Mouse (Mus musculus) lung, postnatal 36 days (tissue): ENCODE data around the gene Efna5.
A peak's percentile ranks its signal among the peaks of the same experiment; 100 is the strongest.

ENCODE experiments used
- DNase-seq: peaks from one replicate; pipeline ENCODE4 v3.0.0; 2022; ENCODE audit warnings: mixed read lengths

Efna5 gene

GRCm38 (mm10) chr17:62691201-62691715, 189.9 kb downstream of the Efna5 start:
- no peak for DNase-seq

DNA sequence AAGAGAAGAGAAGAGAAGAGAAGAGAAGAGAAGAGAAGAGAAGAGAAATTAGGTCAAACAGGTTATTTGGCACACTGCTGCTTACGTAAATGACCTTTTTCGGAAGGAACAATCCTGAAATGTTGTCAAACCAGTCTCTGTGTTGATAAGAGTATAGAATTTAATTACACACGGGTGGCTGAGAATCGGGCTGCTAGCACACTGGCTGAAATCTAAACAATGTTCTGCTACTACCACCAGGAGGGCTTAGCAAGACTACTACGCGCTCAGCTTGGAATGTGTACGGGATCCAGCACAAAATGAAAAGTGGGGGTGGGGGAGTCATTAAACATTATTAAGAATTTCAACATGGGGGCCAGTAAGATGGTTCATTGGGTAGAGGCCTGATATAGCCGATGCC, 190.9 kb downstream of the Efna5 start:
- DNase-seq: peak; percentile 47

DNA sequence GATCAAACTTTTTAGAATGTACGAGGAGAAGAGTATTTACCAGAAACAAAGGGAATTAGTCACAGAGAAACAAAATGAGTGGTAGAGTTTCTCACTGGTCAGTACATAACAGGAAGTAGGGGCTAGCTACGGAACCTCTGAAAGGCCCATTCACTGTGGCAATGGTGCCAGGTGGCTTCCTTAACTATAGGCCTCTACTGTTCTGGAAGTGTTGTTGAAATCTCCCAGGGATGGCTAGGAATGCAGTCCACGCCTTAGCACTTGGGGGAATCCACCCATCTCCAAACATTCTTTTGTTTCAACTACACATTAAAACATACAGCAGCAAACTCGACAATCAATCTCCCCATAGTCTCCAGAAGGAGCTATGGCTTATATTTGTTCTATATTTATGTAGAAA, 191.5 kb downstream of the Efna5 start:
- DNase-seq: no peak

DNA sequence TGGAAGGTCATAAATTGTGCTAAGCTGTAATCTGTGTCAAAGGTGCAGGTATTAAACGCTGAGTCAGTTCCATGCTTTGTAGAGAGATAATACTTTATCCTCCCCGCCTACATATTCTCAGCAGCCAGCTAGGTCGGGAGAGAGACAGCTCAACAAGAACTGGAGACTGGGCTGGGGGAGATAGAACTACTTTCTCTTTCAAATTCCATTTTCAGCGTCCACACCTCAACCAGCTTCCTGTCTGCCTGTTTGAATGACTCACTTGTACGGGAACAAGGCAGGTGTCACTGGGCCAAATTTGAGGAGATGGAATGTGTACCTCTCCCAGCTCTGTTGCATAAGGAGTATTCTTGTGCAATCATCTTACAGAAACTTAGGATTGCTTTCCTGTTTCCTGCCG, 193.7 kb downstream of the Efna5 start:
- peak; percentile 88 for DNase-seq

DNA sequence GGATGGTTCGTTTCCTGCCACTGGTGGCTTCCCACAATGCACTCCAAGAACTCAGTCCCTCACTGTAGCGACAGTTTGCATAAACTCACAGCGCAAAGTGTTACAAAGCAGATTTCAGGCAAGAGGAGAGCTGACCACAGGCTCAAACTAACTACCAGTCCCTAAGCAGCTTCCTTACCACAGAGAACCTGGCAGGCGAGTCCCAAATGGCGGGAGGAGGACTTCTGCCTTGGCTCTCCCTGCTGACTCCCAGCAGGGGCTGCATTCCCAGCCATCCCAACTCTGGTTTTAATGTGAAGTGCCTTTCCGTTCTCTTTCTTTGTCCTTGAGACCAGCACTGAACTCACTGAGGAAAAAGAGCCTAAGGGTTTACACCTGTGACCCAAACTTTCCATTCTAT, 195.9 kb downstream of the Efna5 start:
- DNase-seq: no peak

GRCm38 (mm10) chr17:62683142-62683541, 198.0 kb downstream of the Efna5 start:
- DNase-seq: no peak

DNA sequence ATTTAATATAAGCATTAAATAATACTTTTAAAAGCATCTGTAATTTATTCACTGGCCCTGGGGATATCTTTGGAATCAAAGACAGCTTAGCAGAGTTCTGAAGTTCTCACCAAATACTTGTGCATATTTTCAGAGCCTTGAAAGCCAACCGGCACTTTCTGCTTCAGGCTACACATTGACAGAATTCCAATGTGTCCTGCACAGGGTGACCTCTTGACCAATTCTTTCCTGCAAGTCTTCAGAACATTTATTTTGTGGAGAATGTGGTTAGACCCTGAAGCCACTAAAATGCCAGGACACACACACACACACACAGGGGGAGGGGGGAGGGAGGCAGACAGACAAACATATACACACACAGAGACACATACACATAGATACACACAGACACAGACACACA, 199.4 kb downstream of the Efna5 start:
- DNase-seq: peak; percentile 11

DNA sequence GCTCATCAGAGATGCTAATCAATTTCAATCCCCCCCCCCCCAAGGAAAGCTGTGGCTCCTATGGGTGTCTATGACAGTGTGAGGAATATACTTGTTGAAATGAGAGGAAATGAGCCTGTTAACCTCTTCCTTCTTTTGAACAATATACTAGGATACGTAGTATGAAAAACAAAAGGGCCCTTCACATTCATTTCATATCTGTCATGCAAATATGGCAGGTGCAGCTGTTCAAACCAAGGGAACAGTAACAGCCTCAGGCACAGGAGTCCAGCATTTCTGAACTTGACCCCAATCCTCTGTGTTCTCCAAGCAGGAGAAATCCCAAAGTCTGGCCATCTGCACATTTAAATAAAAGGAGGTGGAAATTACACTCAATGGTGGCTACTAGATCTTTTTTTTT, 200.4 kb downstream of the Efna5 start:
- DNase-seq: no peak

DNA sequence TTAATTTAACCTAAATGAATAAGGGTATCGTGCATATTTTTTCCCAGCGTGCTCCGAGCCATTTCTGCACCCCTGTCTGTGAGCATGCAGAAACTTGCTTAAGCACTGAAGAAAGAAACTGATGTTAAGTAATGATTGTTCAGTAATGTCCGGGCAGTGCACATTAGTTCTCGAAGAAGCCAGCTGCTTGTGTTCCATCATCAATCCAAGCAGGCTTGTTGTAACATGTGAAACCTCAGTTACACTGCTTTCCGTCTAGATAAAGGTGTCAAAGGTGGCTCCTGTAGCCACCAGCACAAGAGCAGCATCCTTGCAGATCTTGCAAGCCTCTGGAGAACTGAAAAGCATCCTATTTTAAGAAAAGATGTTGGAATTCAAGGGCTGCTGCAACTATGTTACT, 204.3 kb downstream of the Efna5 start:
- no peak for DNase-seq

DNA sequence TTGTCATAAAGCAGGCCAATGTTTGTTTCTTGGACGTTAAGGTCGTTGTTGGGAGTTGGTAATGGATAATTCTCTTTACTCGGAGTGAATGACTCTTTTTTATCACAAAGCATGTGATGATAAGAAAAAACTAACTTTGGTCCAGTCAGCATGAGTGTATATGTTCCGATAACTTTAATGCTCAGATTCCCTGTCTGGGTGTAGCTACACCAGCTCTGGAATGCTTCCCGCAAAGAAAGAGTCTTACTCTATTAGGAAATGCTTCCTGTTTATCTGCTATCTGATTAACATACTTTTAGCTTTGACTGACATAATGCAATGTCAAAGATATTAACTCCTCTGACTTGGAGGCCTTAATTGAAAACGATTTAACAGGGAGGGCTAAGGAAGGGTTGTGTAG, 204.7 kb downstream of the Efna5 start:
- no peak for DNase-seq

GRCm38 (mm10) chr17:62675811-62676255, 205.3 kb downstream of the Efna5 start:
- DNase-seq: no peak

- DNase-seq: no peak
These were observed 209.0 kb downstream of the Efna5 start for GRCm38 (mm10) chr17:62672068-62672467.

- no peak for DNase-seq
These were observed 214.4 kb downstream of the Efna5 start for GRCm38 (mm10) chr17:62666761-62667160.

- no peak for DNase-seq
These were observed 215.3 kb downstream of the Efna5 start for GRCm38 (mm10) chr17:62665823-62666222.

- DNase-seq: no peak
These were observed 216.4 kb downstream of the Efna5 start for GRCm38 (mm10) chr17:62664709-62665108.

- DNase-seq: no peak
These were observed 219.3 kb downstream of the Efna5 start for GRCm38 (mm10) chr17:62661801-62662200.

DNA sequence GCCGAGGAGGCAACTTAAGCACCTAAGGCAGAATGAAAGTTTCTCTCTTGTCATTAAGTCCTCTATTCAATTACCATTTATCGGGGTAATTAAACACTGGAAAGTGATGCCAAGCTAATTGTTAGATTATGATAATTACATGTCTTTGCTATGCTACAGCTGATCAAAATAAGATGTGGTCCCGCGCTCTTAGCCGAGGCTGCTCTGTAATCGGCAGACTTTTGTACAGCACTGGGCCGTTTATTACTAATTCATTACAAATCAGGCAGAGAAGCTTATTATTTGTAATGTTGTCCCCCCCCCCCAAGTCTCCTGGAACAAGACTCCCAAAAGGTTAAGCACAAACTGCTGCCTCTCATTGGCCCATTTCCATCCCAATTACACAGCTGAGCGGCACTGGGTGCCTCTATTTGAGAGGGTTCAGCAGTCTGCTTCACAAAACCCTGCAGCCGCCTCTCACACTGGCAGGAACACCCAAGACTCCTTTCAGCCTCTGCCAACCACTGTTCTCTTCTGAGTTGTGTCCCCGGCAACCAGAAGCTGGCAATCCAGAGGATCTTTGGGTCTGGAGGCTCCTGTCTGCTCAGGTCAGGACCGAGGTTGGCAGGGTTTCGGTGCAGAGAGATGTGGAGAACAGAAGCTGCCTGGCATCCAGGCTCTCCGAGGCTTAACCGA, 221.5 kb downstream of the Efna5 start:
- DNase-seq: no peak

DNA sequence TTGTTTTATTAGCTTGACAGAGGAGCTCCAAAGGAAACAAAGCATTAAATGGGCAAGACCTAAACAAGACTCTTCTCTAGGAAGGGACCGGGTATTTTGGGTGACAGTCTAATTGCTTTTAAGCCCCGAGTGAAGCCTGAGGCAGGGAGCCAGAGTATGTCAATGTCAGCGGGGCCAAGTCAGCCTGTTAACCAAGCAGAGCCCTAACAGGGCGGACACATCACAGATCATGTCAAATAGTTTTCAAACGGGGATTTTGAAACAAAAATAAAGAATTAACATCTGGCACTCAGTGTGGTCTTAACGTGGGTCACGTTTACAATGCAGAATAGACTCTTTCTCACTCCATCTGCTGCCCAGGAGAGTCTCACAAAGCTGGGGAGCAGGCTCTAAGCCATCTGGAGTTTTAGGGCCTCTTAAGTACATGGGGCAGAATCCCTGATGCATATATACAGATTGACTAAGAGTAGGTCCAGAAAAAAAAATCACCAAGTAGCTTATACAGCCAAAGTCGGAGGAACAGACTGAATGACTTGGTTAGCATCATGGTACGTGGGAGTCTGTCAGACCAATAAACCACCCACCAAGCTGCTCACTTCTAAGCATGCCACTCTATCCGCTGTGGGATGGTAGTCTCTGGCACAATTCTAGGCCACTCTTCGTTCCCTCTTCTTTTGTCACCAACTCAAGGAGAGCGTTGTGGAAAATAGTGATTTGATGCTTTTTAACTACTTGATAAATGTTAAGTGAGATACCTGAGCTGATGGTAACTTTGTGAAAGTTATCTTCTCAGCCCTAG, 223.1 kb downstream of the Efna5 start:
- DNase-seq: no peak

GRCm38 (mm10) chr17:62657051-62657450, 224.1 kb downstream of the Efna5 start:
- no peak for DNase-seq

- no peak for DNase-seq
These were observed 224.5 kb downstream of the Efna5 start for GRCm38 (mm10) chr17:62656591-62656990.

DNA sequence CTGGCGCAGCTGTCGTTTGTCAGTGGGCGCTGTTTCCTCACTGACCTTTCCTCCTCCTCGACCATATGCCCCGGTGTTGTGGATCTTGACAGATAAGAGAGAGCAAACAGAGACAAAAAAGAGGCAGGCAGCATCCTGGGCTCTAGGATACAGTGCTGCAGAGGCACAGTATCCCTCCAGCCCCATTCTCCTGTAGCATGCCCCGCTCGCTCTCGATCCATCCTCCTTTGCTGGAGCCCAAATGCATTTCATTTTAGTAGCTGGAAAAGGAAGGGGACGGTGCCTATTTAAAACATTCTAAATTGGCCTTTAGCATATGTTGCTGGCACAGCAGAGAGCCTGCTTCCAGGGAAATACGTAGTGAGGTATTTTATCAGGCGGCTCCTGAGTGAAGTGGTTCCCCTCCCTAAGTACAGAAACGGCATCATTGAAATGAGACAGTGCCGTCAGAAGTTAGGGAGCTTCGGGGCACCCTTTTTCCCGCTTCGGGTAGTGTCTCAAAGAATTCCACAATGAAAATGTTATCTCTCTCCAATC, 225.2 kb downstream of the Efna5 start:
- DNase-seq: peak; percentile 12

- no peak for DNase-seq
These were observed 228.7 kb downstream of the Efna5 start for GRCm38 (mm10) chr17:62652451-62652850.

DNA sequence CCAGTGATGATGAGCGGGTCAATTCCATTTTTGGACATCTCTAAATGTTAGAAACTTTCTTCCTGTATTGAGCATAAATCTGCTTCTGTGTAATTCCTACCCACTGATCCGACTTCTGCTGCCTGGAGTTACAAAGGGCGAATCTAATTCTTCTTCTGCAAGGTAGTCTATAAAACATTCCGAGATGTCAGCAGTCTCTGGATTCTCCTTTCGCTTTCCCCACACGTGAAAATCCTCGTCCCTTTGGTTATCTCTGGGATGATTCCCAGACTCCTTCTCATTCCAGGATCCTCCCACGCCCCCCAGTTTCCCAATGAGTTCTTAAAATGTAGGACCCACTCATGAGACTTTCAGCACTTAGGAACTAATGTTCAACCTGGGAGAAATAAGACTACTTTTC, 229.4 kb downstream of the Efna5 start:
- no peak for DNase-seq
